Mouse (Mus musculus) limb, embryonic 14.5 days (tissue): ENCODE data around the gene Utp14b. TPM values are rescaled to one million over a fixed set of nuclear protein-coding genes. Genes with fewer than 3 reads are reported as not detected.

Experiments
- ATAC-seq: fragments of 200-750 bp; cut with Nextera tagmentation; 2 replicates; pipeline ENCODE4 v1.8.0; 2017; ENCODE audit warnings: low read depth, moderate number of reproducible peaks, moderate TSS enrichment; ENCODE audit not compliant: low FRiP score
- DNase-seq: peaks from one replicate; pipeline ENCODE4 v3.0.0-alpha.2; 2015; ENCODE audit warnings: low spot score
- H3K27ac ChIP-seq: fragments of 300-500 bp; sonication (generic); replicated peaks from 2 replicates; pipeline ENCODE4 v1.5.1; 2014; ENCODE audit warnings: low read depth, mild to moderate bottlenecking, low read length, moderate library complexity, mixed read lengths
- H3K27me3 ChIP-seq: fragments of 300-500 bp; sonication (generic); 2 replicates; pipeline ENCODE4 v1.6.1; 2014; ENCODE audit warnings: low read length, mixed read lengths; ENCODE audit not compliant: control insufficient read depth, insufficient read depth
- H3K36me3 ChIP-seq: fragments of 300-500 bp; sonication (generic); 2 replicates; pipeline ENCODE4 v1.6.1; 2014; ENCODE audit warnings: mild to moderate bottlenecking, low read length, moderate library complexity, mixed read lengths; ENCODE audit not compliant: control insufficient read depth, insufficient read depth
- H3K4me1 ChIP-seq: fragments of 300-500 bp; sonication (generic); 2 replicates; pipeline ENCODE4 v1.6.1; 2014; ENCODE audit warnings: antibody characterized with exemption, low read length, mixed read lengths; ENCODE audit not compliant: control insufficient read depth, insufficient read depth
- H3K4me2 ChIP-seq: fragments of 300-500 bp; sonication (generic); replicated peaks from 2 replicates; pipeline ENCODE4 v1.6.1; 2014; ENCODE audit warnings: low read depth, mild to moderate bottlenecking, low read length, moderate library complexity; ENCODE audit not compliant: severe bottlenecking
- H3K4me3 ChIP-seq: fragments of 300-500 bp; sonication (generic); replicated peaks from 2 replicates; pipeline ENCODE4 v1.5.1; 2014; ENCODE audit warnings: low read length
- H3K9ac ChIP-seq: fragments of 300-500 bp; sonication (generic); 2 replicates; pipeline ENCODE4 v1.6.1; 2014; ENCODE audit warnings: mild to moderate bottlenecking, low read depth, low read length, moderate library complexity; ENCODE audit not compliant: severe bottlenecking
- H3K9me3 ChIP-seq: fragments of 300-500 bp; sonication (generic); 2 replicates; pipeline ENCODE4 v1.6.1; 2016; ENCODE audit warnings: low read length; ENCODE audit not compliant: control insufficient read depth
- POLR2A ChIP-seq: fragments of 200-500 bp; IDR thresholded peaks from 2 replicates; pipeline ENCODE4 v1.8.0; 2012; ENCODE audit warnings: inconsistent platforms, mild to moderate bottlenecking, moderate library complexity, borderline replicate concordance; ENCODE audit not compliant: insufficient read depth, insufficient read length; ENCODE audit errors: extremely low read depth
- WGBS: fragments of 180-500 bp; shearing (Covaris S2); extraction: QIAGEN DNeasy Blood & Tissue Kit; methylation state at CpG from one replicate; pipeline ENCODE4 v1.1.7; 2014; 5-methylcytosine and 5-hydroxymethylcytosine counted together
- polyA plus RNA-seq, 2 experiments: library from polyadenylated mRNA; depleted of rRNA in 1 of 2; stranded (reverse) in 1 of 2; unstranded in 1 of 2; fragments of >200 nt; fragmentation: Nextera tagmentation in 1 of 2; extraction: Ambion mirVana in 1 of 2; gene quantifications; 2 replicates each; pipeline versions ENCODE4 v1.2.1 to v1.2.3; 2012 to 2014

Gene Utp14b
- polyA plus RNA-seq (2012; rRNA removed) = 3.8 and 4.5 TPM in 2 replicates
- 3.9 and 4.6 TPM in 2 replicates for polyA plus RNA-seq (2014; fragmentation: Nextera tagmentation; extraction: Ambion mirVana)

- Histone ChIP-seq H3K9me3 (no peaks in the 10 kb centered on the region), H3K27ac (peak within 1 kb of the TSS; percentile 96), H3K4me1 (peaks cover 22% of the 10 kb centered on the region), H3K27me3 (no peaks in the 10 kb centered on the region), H3K36me3 (no peaks in the 10 kb centered on the region), H3K4me2 (peak within 1 kb of the TSS; percentile 52), H3K9ac (peak within 1 kb of the TSS; percentile 94), H3K4me3 (peak within 1 kb of the TSS; percentile 94)
- ATAC-seq (peak; percentile 100), DNase-seq (peak; percentile 97)
- WGBS = under 1% methylated on average over 55 of the region's 104 CpGs
- TF ChIP-seq POLR2A = peak; percentile 97
Observed at GRCm38 (mm10) chr1:78657671-78658440, at the start of gene Utp14b, which contains the start of gene Acsl3. TSS of gene Utp14b (plus strand) at chr1:78658038. TSS of gene Acsl3 (plus strand) at chr1:78657825.

- H3K9ac ChIP-seq = no peak overlapping the region
- DNase-seq (no peak), ATAC-seq (no peak)
- no peak overlapping the region for H3K4me2 ChIP-seq
- H3K36me3 ChIP-seq = no peaks in the 10 kb centered on the region
- 15% methylated on average over 12 of the region's 12 CpGs for WGBS
- no peaks in the 10 kb centered on the region for H3K27me3 ChIP-seq
- H3K9me3 ChIP-seq = no peaks in the 10 kb centered on the region
- H3K27ac ChIP-seq = no peak overlapping the region
- TF ChIP-seq POLR2A = no peak
- no peak overlapping the region for H3K4me3 ChIP-seq
- H3K4me1 ChIP-seq = peaks cover 6% of the 10 kb centered on the region; the same call in 1 of the 2 replicates
Observed at GRCm38 (mm10) chr1:78609134-78609907, 48.5 kb upstream of the Utp14b start.

GRCm38 (mm10) chr1:78611039-78611438, 46.8 kb upstream of the Utp14b start:
- no peaks in the 10 kb centered on the region for H3K9me3 ChIP-seq
- peaks cover 6% of the 10 kb centered on the region; the same call in 1 of the 2 replicates for H3K4me1 ChIP-seq
- no peaks in the 10 kb centered on the region for H3K27me3 ChIP-seq
- H3K36me3 ChIP-seq = no peaks in the 10 kb centered on the region
- H3K27ac ChIP-seq = no peak overlapping the region
- 51% methylated on average over 4 of the region's 4 CpGs for WGBS
- no peak overlapping the region for H3K4me3 ChIP-seq
- no peak overlapping the region for H3K4me2 ChIP-seq
- H3K9ac ChIP-seq = no peak overlapping the region
- ATAC-seq = peak; percentile 72; the same call in 1 of the 2 replicates
- peak; percentile 40 for DNase-seq
- TF ChIP-seq POLR2A = no peak

GRCm38 (mm10) chr1:78612959-78613358, 44.9 kb upstream of the Utp14b start:
- Histone ChIP-seq H3K27ac (no peak overlapping the region), H3K9me3 (no peaks in the 10 kb centered on the region), H3K9ac (no peak overlapping the region), H3K36me3 (no peaks in the 10 kb centered on the region), H3K27me3 (no peaks in the 10 kb centered on the region), H3K4me2 (no peak overlapping the region), H3K4me1 (peaks cover 6% of the 10 kb centered on the region; the same call in 1 of the 2 replicates), H3K4me3 (no peak overlapping the region)
- WGBS = 87% methylated on average over 1 of the region's 1 CpGs
- TF ChIP-seq POLR2A = no peak
- DNase-seq (no peak), ATAC-seq (no peak)

- WGBS = 88% methylated on average over 2 of the region's 2 CpGs
- H3K4me1 ChIP-seq = no peaks in the 10 kb centered on the region
- H3K9me3 ChIP-seq = no peaks in the 10 kb centered on the region
- no peak overlapping the region for H3K9ac ChIP-seq
- ATAC-seq = no peak
- DNase-seq = no peak
- no peak overlapping the region for H3K27ac ChIP-seq
- no peak overlapping the region for H3K4me2 ChIP-seq
- H3K36me3 ChIP-seq = no peaks in the 10 kb centered on the region
- H3K27me3 ChIP-seq = no peaks in the 10 kb centered on the region
- no peak overlapping the region for H3K4me3 ChIP-seq
- no peak for TF ChIP-seq POLR2A
Observed at GRCm38 (mm10) chr1:78624352-78624751, 33.5 kb upstream of the Utp14b start.
